Mouse (Mus musculus): ENCODE data around the gene Natd1.

DNA sequence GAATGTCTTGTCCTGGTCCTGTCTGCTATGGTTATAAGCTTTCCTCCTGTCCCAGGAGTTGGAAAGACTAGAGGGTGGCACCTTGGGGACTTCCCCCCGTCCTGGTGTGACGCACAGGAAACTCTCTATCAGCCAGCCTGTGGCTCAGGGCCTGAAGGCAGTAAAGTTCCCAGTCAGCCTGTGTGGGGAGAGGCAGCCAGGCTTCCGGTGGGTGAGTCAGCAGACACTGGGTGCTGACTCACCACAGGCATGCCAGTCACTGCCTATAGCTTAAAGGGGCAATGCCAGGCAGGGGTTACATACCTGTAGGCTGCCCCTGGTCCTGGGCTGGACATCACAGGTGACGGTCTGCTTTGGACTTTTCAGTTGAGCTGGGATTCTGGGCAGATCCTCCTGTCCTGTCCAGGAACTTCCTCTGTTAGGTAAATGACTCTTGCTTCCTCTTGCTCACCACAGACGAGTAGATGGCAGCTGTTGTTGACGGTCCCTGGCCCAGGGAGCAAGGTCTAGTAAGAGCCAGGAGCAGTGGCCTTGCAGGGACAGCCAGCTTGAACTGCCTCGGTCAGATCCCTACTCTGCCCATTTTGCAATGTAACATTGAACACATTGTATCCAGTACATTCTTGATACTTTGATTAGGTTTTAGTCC, 20.9 kb upstream of the Natd1 start:
- TF ChIP-seq CTCF (IDR thresholded peaks at IDR 0.05; ENCODE audit: borderline replicate concordance, extremely low read depth, insufficient read depth, insufficient read length) (no peak), POLR2A (IDR thresholded peaks at IDR 0.05; ENCODE audit: borderline replicate concordance, extremely low read depth, insufficient read depth, insufficient read length, poor library complexity, severe bottlenecking) (no peak)

Data from brain, embryonic 14.5 days (tissue).